Mouse (Mus musculus): ENCODE results near the gene Hoxa7.

- TF ChIP-seq CTCF (IDR thresholded peaks at IDR 0.05; ENCODE audit: low read depth) (no peak), EP300 (optimal IDR thresholded peaks at IDR 0.05) (no peak)
These were observed 45.0 kb upstream of the Hoxa7 start for GRCm38 (mm10) chr6:52266666-52266985.
